Mouse (Mus musculus) lung, postnatal 4 days (tissue): ENCODE results near the gene Mrgprb8.
"Not testable (repeated sequence)": the region's sequence is repeated elsewhere in the genome, so short reads cannot be mapped to it uniquely, and the experiment has no call there.

Experiments used
- DNase-seq, 2 experiments: peaks; one replicate each; pipeline ENCODE4 v3.0.0; 2021

The Mrgprb8 gene

DNA sequence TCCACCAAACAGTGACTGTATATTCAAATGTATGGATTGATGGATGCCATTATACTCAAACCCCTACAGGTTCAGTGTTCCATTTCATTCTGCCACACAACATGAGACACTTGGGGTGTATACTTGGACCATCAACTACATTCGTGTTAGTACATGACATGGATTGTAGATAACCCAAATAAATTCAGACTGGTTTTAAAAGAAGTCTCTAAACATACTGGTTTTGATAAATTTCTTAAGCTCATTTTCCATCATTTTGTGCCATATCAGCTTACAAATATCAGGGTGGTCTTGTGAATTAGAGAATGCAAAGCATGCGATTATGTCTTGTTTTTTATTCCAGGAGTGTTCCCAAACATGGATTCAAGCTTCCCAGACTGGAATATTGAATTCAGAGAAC lies at the start of gene Mrgprb8:
Mrgprb8 (plus strand) TSS at position 301 of the 400 bp plus-strand sequence.
- no peak for DNase-seq

DNA sequence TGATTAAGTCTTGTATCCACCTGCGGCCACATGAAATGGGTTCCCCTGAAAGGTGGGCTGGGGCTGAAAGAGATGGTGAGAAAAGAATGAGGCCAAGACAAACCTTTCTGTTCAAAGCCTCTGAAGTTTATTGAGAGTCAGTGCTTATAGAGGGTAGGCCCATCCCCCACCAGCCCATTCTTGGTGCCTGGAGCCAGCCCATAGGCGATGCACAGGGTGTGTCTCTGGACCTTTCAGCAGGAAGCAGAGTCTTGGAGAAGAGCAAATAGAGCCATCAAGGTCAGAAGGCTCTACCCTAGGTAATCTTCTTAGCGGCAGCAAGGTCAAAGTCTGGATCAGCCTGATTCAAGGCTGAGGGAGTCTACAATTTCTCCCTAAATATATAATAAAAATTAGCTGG lies 47.6 kb downstream of the Mrgprb8 start:
- not testable (repeated sequence) for DNase-seq

DNA sequence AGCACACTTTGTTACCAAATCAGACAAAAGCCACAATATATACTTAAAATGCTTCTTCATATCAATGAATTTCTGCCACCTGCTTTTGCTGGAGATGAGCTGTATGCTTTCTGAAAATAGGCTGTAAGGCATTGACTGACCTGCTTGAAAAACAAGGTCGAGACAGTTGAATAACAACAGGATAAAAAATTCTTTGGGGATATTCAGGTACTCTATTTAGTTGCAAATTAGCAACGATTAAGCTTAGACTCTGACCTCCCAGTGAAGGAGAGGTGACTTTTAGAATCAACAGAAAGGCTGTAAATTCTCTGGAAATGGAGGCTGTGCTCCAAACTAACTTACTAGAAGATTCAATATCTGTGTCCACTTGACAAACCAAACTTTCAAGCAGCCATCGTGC lies 48.3 kb downstream of the Mrgprb8 start:
- no peak for DNase-seq
